Mouse (Mus musculus): ENCODE measurements at regions not wholly inside any gene's neighbourhood (a gene's known extent, or its start where the extent isn't known, plus 50 kb on each side); places are given as distances from the start of the nearest gene placed in this dataset.

DNA sequence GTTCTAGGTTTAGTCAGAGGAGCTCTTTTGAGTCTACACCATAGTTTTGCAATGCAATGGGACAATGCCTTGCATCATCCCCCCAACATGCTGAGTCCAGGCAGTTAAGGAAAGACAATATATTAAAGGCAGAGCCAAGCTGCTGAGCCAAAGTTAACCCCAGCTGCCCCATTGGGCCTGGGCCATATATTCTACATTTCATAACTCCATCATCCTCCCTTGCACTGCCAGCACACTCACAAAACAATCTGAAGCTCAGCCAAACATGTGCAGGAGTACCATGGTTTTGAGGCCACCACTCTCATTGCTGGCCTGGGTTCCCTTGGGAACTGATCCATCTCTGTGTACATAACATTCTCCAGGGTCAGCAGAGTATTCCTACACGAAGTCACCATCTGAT, 771.4 kb upstream of the Cited2 start:
- H3K4me1 ChIP-seq, result no peaks in the 10 kb centered on the region
- no peaks in the 10 kb centered on the region for H3K27me3 ChIP-seq (replicated peaks)
- H3K4me2 ChIP-seq, result no peak overlapping the region
- H3K36me3 ChIP-seq, result no peaks in the 10 kb centered on the region
- no peak overlapping the region for H3K4me3 ChIP-seq (replicated peaks)
- no peak for ATAC-seq (ENCODE audit: low FRiP score)
- WGBS, result 81% methylated on average over 1 of the region's 1 CpGs
- no peaks in the 10 kb centered on the region for H3K9me3 ChIP-seq (replicated peaks)
- no peak overlapping the region for H3K9ac ChIP-seq (replicated peaks)
- H3K27ac ChIP-seq (replicated peaks), result no peak overlapping the region

DNA sequence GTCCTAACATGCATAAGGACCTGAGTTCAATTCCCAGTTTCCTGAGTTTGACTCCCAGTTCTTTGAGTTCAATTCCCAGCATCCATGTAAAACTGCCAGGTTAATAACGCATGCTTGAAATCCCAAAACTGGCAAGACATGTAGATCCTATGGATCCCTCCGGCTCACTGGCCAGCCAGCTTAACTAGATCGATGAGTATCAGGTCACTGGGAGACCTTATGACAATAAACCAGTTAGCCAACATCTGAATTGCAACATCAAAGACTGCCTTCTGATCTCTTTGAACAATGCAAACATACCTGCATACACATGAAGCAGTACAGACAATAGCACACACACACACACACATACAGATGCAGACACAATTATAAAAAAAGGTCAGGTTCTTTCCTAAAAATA, 762.0 kb upstream of the Cited2 start:
- no peak overlapping the region for H3K27ac ChIP-seq (replicated peaks)
- no peak for ATAC-seq (ENCODE audit: low FRiP score)
- no peaks in the 10 kb centered on the region for H3K4me1 ChIP-seq
- H3K9ac ChIP-seq (replicated peaks), result no peak overlapping the region
- no peaks in the 10 kb centered on the region for H3K36me3 ChIP-seq
- no peak overlapping the region for H3K4me2 ChIP-seq
- no peak overlapping the region for H3K4me3 ChIP-seq (replicated peaks)
- WGBS, result 91% methylated on average over 3 of the region's 3 CpGs
- no peaks in the 10 kb centered on the region for H3K9me3 ChIP-seq (replicated peaks)
- H3K27me3 ChIP-seq (replicated peaks), result no peaks in the 10 kb centered on the region

DNA sequence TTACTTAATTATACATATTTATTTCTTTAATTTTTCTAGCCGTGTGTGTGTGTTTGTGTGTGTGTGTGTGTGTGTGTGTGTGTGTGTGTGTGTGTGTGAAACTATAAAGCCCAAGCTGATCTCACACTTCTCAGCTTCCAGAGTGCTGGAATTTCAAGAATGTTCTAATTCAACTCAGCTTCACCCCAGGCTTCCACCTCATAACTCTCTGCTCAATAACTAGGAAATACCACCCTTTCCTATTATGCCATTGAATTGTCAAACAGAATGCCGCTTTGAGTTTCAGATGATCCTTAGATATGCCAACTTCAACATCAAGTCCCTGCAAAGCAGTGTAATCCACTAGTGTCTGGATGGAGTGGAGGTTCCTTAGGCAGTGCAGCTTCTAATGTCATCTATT, 760.6 kb upstream of the Cited2 start:
- H3K9ac ChIP-seq (replicated peaks), result no peak overlapping the region
- WGBS, result 66% methylated on average over 2 of the region's 2 CpGs
- no peak for ATAC-seq (ENCODE audit: low FRiP score)
- no peak overlapping the region for H3K4me2 ChIP-seq
- no peak overlapping the region for H3K27ac ChIP-seq (replicated peaks)
- H3K36me3 ChIP-seq, result no peaks in the 10 kb centered on the region
- no peaks in the 10 kb centered on the region for H3K4me1 ChIP-seq
- H3K9me3 ChIP-seq (replicated peaks), result no peaks in the 10 kb centered on the region
- H3K4me3 ChIP-seq (replicated peaks), result no peak overlapping the region
- H3K27me3 ChIP-seq (replicated peaks), result no peaks in the 10 kb centered on the region

DNA sequence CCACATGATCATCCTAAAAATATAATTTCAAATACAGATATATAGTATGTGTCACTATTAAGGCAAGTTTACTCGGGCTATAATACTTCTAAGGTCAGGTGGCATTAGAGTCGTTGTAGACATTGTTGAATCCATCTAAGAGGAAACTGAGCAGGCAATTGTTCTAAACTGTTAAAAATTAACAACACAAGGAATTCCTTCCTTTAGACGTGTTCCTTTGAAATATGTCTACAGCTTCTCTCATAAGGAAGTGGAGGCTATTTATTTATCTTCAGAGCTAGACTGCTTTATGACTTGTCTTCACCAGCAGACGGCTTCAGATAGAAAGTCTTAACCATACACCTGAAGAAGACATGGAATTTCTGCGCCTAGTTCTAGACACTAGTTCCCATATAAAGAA, 744.2 kb upstream of the Cited2 start:
- no peaks in the 10 kb centered on the region for H3K36me3 ChIP-seq
- no peaks in the 10 kb centered on the region for H3K9me3 ChIP-seq (replicated peaks)
- WGBS, result 88% methylated on average over 5 of the region's 5 CpGs
- no peak overlapping the region for H3K4me2 ChIP-seq
- no peak overlapping the region for H3K27ac ChIP-seq (replicated peaks)
- no peak for ATAC-seq (ENCODE audit: low FRiP score)
- H3K4me1 ChIP-seq, result no peaks in the 10 kb centered on the region
- H3K9ac ChIP-seq (replicated peaks), result no peak overlapping the region
- no peaks in the 10 kb centered on the region for H3K27me3 ChIP-seq (replicated peaks)
- H3K4me3 ChIP-seq (replicated peaks), result no peak overlapping the region

DNA sequence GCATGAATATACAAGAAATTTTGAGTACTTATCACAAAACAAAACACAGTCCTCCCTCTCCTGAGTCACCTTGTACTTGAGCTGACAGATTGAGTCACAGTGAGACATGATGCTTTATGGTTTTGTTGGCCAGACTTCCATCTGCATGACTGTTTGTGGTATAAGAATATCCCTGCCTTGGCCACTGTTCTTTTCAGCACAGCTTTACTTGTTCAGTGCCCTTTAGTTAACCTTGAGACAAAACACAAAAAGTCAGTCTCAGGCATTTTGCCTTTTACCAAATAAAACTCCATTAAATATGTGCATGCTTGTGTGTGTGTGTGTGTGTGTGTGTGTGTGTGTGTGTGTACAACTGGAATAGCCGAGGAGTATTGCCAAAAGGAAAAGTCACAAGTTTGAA, 732.8 kb upstream of the Cited2 start:
- H3K36me3 ChIP-seq, result no peaks in the 10 kb centered on the region
- H3K9me3 ChIP-seq (replicated peaks), result no peaks in the 10 kb centered on the region
- H3K4me1 ChIP-seq, result peaks cover 6% of the 10 kb centered on the region; the same call in 1 of the 2 replicates
- WGBS, result 69% methylated on average over 1 of the region's 1 CpGs
- no peak overlapping the region for H3K4me2 ChIP-seq
- no peak overlapping the region for H3K4me3 ChIP-seq (replicated peaks)
- ATAC-seq (ENCODE audit: low FRiP score), result no peak
- H3K9ac ChIP-seq (replicated peaks), result no peak overlapping the region
- no peaks in the 10 kb centered on the region for H3K27me3 ChIP-seq (replicated peaks)
- no peak overlapping the region for H3K27ac ChIP-seq (replicated peaks)

DNA sequence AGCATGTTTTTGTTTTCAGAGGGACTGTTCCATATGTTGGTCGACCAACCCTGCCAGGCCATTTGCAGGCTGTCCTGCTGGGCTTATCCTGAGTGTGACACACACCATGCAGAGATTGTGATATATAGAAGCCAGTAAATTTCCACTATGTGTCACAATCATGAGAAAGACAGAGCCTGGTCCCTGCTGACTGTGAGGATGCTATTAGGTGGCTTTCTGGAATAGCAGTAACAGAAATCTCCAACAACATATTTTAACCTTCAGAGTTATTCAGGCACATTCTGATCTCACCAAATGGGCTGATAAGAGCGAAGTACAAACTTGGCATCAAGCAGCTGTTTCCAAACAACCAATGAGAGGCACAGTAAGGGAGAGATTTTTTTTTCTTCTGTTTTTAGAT, 729.2 kb upstream of the Cited2 start:
- no peak overlapping the region for H3K4me3 ChIP-seq (replicated peaks)
- whole genome bisulfite sequencing, result 52% methylated on average over 2 of the region's 2 CpGs
- no peaks in the 10 kb centered on the region for H3K27me3 ChIP-seq (replicated peaks)
- H3K4me2 ChIP-seq, result no peak overlapping the region
- no peak overlapping the region for H3K9ac ChIP-seq (replicated peaks)
- peaks cover 6% of the 10 kb centered on the region; the same call in 1 of the 2 replicates for H3K4me1 ChIP-seq
- H3K9me3 ChIP-seq (replicated peaks), result no peaks in the 10 kb centered on the region
- no peak overlapping the region for H3K27ac ChIP-seq (replicated peaks)
- no peaks in the 10 kb centered on the region for H3K36me3 ChIP-seq
- ATAC-seq (ENCODE audit: low FRiP score), result no peak

DNA sequence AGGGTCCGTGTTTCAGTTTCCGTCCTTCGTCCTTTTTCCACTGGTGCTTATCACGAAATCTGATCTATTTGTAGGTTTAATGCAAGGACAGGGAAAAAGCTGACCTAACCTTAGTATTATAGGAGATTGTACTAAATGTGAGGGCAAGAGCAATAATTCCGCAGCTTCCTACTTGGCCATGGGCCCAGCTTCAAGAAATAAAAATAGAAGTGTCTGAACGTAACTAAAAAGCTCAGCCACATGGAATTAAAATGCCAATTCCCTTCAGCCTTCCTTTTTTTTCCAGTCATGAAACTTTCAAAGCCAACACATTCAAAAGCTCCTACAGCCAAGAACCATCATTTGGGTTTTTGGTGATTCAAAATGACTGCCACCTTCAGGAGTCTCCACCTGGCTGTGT, 728.5 kb upstream of the Cited2 start:
- no peak overlapping the region for H3K27ac ChIP-seq (replicated peaks)
- no peak overlapping the region for H3K4me2 ChIP-seq
- no peaks in the 10 kb centered on the region for H3K27me3 ChIP-seq (replicated peaks)
- no peak overlapping the region for H3K4me3 ChIP-seq (replicated peaks)
- ATAC-seq (ENCODE audit: low FRiP score), result no peak
- no peaks in the 10 kb centered on the region for H3K36me3 ChIP-seq
- H3K4me1 ChIP-seq, result peaks cover 6% of the 10 kb centered on the region; the same call in 1 of the 2 replicates
- H3K9me3 ChIP-seq (replicated peaks), result no peaks in the 10 kb centered on the region
- no peak overlapping the region for H3K9ac ChIP-seq (replicated peaks)
- 78% methylated on average over 6 of the region's 6 CpGs for WGBS

DNA sequence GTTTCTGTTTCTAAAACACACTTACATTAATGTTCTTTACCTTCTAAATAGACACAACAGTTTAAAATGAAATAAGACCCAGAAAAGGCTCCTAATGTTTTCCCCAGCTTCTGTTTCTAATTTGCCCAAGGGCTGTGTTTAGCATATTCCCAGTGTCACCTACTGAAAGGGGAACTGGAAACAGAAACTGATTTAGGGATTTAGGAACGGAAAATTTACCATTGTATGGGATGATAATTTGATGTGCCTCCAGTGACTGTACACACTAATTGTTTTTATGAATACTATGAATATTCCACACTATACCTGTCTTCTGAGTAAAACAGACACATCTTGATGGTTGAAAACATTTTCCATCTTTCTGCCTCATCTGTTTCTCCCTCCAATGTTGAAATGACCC, 728.0 kb upstream of the Cited2 start:
- peaks cover 6% of the 10 kb centered on the region; the same call in 1 of the 2 replicates for H3K4me1 ChIP-seq

DNA sequence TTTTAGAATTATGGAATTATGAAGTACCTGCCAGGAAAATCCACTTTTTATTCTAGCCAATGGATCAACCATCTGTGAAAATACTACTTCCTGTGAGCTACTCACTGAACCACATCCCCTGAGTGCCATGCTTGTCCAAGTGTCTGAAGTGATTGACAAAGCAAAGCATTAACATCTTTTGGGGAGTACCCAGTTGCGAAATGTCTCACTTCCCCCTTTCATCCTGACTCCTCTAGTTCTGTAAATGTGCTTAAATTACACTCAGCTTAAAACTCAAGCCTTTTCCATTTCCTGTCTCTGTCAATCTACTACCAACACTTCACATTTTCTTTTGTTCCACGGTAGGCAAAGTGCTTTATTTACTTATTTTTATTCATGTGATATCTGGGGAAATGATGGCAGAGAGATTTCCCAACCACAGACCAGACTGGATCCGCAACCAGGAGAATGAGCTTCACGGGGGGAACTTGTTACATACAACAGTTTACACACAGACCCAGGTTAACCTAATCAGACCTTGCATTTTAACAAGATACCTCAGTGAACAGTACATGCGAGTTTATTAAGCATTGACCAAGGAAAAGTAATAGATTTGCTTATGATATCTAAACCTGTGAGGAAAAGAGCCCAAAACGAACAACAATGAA, 726.1 kb upstream of the Cited2 start:
- 89% methylated on average over 6 of the region's 6 CpGs for WGBS
- Histone ChIP-seq H3K9ac (replicated peaks) (no peak overlapping the region), H3K4me1 (peaks cover 6% of the 10 kb centered on the region; the same call in 1 of the 2 replicates), H3K4me3 (replicated peaks) (no peak overlapping the region), H3K27ac (replicated peaks) (no peak overlapping the region), H3K9me3 (replicated peaks) (no peaks in the 10 kb centered on the region), H3K27me3 (replicated peaks) (no peaks in the 10 kb centered on the region), H3K4me2 (no peak overlapping the region), H3K36me3 (no peaks in the 10 kb centered on the region)
- no peak for ATAC-seq (ENCODE audit: low FRiP score)

More for the DNA sequence above, 728.0 kb upstream of the Cited2 start:
- no peak for ATAC-seq (ENCODE audit: low FRiP score)
- Histone ChIP-seq H3K27ac (replicated peaks) (no peak overlapping the region), H3K27me3 (replicated peaks) (no peaks in the 10 kb centered on the region), H3K9ac (replicated peaks) (no peak overlapping the region), H3K4me2 (no peak overlapping the region), H3K9me3 (replicated peaks) (no peaks in the 10 kb centered on the region), H3K36me3 (no peaks in the 10 kb centered on the region), H3K4me3 (replicated peaks) (no peak overlapping the region)
- 38% methylated on average over 1 of the region's 1 CpGs for whole genome bisulfite sequencing

DNA sequence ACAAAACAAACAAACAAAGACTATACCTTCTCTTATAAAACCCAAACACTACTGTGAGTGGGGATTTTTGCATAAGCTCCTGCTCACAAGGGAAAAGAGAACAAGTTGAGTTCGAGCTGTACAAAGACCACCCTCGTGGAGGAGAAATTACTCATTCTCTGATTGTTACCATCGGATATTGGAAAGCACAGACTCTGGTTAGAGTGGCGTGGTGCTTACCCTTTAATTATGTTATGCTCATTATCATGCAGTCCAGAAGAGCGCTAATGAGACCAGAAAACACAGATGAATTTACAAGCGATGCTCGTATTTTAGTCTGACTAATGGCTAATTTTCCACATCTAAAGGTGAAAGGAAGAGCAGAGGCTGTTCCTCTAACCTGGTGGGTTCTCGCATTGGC, 721.7 kb upstream of the Cited2 start:
- H3K9ac ChIP-seq (replicated peaks), result no peak overlapping the region
- no peak for ATAC-seq (ENCODE audit: low FRiP score)
- no peak overlapping the region for H3K27ac ChIP-seq (replicated peaks)
- no peak overlapping the region for H3K4me2 ChIP-seq
- no peaks in the 10 kb centered on the region for H3K36me3 ChIP-seq
- no peaks in the 10 kb centered on the region for H3K9me3 ChIP-seq (replicated peaks)
- no peak overlapping the region for H3K4me3 ChIP-seq (replicated peaks)
- no peaks in the 10 kb centered on the region for H3K4me1 ChIP-seq
- 38% methylated on average over 8 of the region's 8 CpGs for WGBS
- no peaks in the 10 kb centered on the region for H3K27me3 ChIP-seq (replicated peaks)

DNA sequence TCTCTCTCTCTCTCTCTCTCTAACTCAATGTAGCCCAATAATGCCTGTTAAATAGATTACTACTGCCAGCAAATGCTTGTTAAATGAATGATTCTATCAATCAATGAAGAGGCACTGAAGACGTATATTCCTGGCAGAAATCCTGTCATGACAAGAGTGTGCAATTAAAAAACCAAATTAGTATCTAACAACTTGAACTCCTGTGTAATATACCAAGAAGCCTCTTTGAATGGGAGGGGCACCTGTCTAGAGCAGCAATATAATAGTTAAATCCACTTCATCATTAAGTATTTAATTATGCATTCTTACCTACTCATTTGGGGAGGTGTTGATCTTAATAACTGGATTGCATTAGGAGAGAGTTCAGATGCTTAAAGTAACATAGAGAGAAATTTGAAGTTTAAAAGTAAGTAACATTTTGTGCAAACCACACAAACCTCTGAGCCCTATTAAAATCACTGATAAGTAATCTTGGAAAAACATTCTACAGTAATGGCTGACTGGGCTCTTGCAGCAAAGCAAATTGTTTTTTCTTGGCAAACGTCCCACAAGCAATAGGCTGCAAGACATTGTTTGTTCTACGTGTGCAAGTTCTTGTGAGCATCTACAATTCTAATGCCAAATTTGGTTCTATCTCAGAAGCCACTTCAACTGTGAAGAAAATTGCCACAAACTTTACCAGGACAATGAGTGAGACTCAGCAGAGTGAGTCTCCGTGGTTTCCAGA, 719.7 kb upstream of the Cited2 start:
- Histone ChIP-seq H3K27me3 (replicated peaks) (no peaks in the 10 kb centered on the region), H3K27ac (replicated peaks) (no peak overlapping the region), H3K4me2 (no peak overlapping the region), H3K4me1 (no peaks in the 10 kb centered on the region), H3K9ac (replicated peaks) (no peak overlapping the region), H3K36me3 (no peaks in the 10 kb centered on the region), H3K4me3 (replicated peaks) (no peak overlapping the region), H3K9me3 (replicated peaks) (no peaks in the 10 kb centered on the region)
- WGBS, result 57% methylated on average over 4 of the region's 4 CpGs
- no peak for ATAC-seq (ENCODE audit: low FRiP score)

DNA sequence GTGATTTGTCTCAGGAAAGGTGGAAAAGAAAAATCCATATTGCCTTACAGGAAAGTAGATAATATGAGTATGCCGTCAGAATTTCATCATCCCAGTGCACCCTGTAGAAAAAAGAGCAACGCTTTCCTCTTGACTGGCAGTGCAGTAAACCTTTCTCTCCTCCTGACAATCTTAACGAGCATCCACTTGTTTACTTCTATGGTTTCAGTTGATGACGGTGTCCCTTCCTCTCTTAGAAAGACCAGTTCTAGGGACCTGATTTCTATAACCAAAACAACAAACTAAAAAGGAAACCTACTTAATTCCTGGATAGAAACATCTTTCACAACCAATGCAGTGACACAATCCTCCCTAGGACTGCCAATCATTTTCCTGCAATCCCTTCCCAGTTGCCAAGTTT, 714.3 kb upstream of the Cited2 start:
- no peak for ATAC-seq (ENCODE audit: low FRiP score)
- Histone ChIP-seq H3K4me2 (no peak overlapping the region), H3K27me3 (replicated peaks) (no peaks in the 10 kb centered on the region), H3K9ac (replicated peaks) (no peak overlapping the region), H3K4me1 (no peaks in the 10 kb centered on the region), H3K36me3 (no peaks in the 10 kb centered on the region), H3K9me3 (replicated peaks) (no peaks in the 10 kb centered on the region), H3K4me3 (replicated peaks) (no peak overlapping the region), H3K27ac (replicated peaks) (no peak overlapping the region)
- 75% methylated on average over 4 of the region's 4 CpGs for WGBS

Data from neural tube, embryonic 15.5 days (tissue).